Mouse (Mus musculus) ES-E14 (cell line): ENCODE measurements around the gene Ppp1ca.

Experiments
- CHD2 ChIP-seq: IDR thresholded peaks from 2 replicates; pipeline ENCODE4 v1.6.1; 2014; ENCODE audit warnings: mild to moderate bottlenecking, low read depth, low read length, inconsistent platforms
- MAFK ChIP-seq: IDR thresholded peaks from 2 replicates; pipeline ENCODE4 v1.6.1; 2014; ENCODE audit warnings: mild to moderate bottlenecking, low read depth, low read length, inconsistent platforms; ENCODE audit not compliant: insufficient read depth
- ZC3H11A ChIP-seq: IDR thresholded peaks from 2 replicates; pipeline ENCODE4 v1.6.1; 2012; ENCODE audit warnings: low read depth, mild to moderate bottlenecking, inconsistent platforms, low read length, borderline replicate concordance
- ZNF384 ChIP-seq: IDR thresholded peaks from 2 replicates; pipeline ENCODE4 v1.6.1; 2012; ENCODE audit warnings: low read depth, low read length, inconsistent platforms

- TF ChIP-seq ZC3H11A (no peak), MAFK (no peak), ZNF384 (no peak), CHD2 (no peak)
Measured at GRCm38 (mm10) chr19:4149764-4150461, 42.0 kb upstream of the Ppp1ca start.
